Mouse (Mus musculus): Measurements from ENCODE around the gene Kcnj14.

DNA sequence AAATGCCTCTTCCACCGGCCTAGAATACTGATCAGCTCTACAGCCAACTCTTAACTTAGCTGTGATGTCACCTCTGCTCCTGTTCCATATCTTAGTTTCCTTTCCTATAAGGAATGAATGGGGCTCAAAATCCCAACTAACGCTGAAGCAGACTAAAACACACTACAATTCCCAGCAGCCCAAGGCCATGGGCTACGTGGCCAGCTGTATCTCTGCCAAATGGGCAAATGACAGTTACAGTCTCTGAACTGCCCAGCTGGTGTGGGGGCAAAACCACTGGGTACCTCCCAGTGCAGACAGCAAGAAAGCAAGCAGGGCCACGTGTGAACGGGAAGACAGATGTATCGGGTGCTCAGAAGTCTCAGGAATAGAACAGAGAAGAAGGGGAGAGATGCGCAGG, 2.0 kb upstream of the Kcnj14 start:
- TF ChIP-seq GATA1 (IDR thresholded peaks at IDR 0.05; ENCODE audit: low read length) = no peak
- no peak for TF ChIP-seq TAL1 (IDR thresholded peaks at IDR 0.05; ENCODE audit: low read length)

All from erythroblast, embryonic 14.5 days (primary cell).